Mouse (Mus musculus): Measurements from ENCODE around the gene Epb41l2. TPM values are rescaled to one million over a fixed set of nuclear protein-coding genes. Genes with fewer than 3 reads are reported as not detected.

Gene Epb41l2
- total RNA-seq, 2 experiments from 2014 or later: 61.5 to 66.5 TPM

DNA sequence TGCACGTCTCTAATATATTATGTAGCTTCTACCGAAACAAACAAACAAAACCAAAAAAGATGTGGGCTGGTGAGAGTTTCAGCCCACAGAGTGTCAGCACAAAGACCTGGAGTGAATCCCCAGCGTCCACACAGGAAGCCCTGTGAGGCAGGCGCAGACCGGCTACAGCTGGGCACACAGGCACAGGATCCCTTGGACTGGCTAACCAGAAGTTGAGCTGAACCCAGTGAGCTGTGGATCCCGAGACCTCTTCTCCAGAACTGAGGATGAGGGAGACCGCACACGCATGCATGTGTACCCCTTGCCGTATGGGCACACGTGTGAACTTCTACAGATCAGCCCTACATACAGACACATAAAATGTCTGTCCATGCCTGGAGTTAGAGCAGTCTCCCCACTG is 94.2 kb downstream of the Epb41l2 start:
- intact Hi-C loops (cut with DNase I; ENCODE audit: low total_unique reads): no loop called here
- DNase-seq: no peak

DNA sequence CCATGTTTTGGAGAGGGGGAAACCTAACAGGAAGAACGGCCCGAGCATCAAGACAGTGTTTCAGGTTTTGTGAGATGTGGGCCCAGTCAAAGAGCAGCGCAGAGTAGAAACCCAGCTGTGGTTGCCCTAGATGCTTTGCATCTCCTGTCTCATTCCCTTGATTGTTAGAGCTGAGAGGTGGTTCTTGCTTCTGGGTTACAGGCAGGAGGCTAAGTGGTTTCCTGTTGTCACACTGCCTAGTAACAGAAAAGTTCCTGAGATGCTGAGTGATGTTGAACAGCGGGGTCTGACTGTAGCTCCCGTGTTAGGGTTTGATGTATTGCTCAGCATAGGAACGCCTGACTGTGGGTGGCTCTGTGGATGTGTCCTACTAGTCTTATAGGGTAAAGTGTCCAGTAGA is 97.5 kb downstream of the Epb41l2 start:
- intact Hi-C loops (cut with DNase I; ENCODE audit: low total_unique reads): no loop called here
- no peak for DNase-seq

GRCm38 (mm10) chr10:25457996-25458395 is 98.4 kb downstream of the Epb41l2 start:
- no peak for DNase-seq
- intact Hi-C loops (cut with DNase I; ENCODE audit: low total_unique reads): no loop called here

- intact Hi-C loops (cut with DNase I; ENCODE audit: low total_unique reads): no loop called here
- no peak for DNase-seq
These were observed 102.2 kb downstream of the Epb41l2 start for GRCm38 (mm10) chr10:25461832-25462231.

- intact Hi-C loops (cut with DNase I; ENCODE audit: low total_unique reads): no loop called here
- DNase-seq: no peak
These were observed 103.1 kb downstream of the Epb41l2 start for GRCm38 (mm10) chr10:25462669-25463068.

GRCm38 (mm10) chr10:25466493-25466892 is 106.9 kb downstream of the Epb41l2 start:
- intact Hi-C loops (cut with DNase I; ENCODE audit: low total_unique reads): no loop called here
- no peak for DNase-seq

DNA sequence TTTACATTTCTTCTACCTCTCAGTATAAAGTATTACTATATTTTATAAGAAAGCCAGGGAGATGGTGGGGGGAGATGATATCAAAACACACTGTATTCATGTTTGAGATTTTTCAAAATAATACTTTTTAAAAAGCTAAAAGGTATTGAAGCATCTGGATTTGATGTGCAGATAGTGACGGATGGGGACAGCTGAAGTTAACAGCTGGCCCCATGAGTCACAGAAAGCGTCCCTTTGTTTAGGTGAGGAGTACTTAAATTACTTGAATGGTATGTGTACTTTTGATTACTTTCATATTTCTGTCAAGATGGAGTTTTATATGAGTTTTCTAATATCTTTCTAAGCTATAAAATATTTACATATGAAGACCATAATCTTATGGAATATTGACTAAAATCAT is 112.3 kb downstream of the Epb41l2 start:
- intact Hi-C loops (cut with DNase I; ENCODE audit: low total_unique reads): no loop called here
- DNase-seq: no peak

GRCm38 (mm10) chr10:25479716-25480115 is 120.1 kb downstream of the Epb41l2 start:
- no peak for DNase-seq
- intact Hi-C loops (cut with DNase I; ENCODE audit: low total_unique reads): no loop called here

GRCm38 (mm10) chr10:25482791-25483190 is 123.2 kb downstream of the Epb41l2 start:
- intact Hi-C loops (cut with DNase I; ENCODE audit: low total_unique reads): no loop called here

GRCm38 (mm10) chr10:25488456-25488855 is 128.9 kb downstream of the Epb41l2 start:
- intact Hi-C loops (cut with DNase I; ENCODE audit: low total_unique reads): loop anchor here (5.0 kb wide), 1 partner anchor 221 kb away; no protein-coding TSS in a partner anchor

More at GRCm38 (mm10) chr10:25482791-25483190, 123.2 kb downstream of the Epb41l2 start:
- no peak for DNase-seq

GRCm38 (mm10) chr10:25499323-25500071 is 139.9 kb downstream of the Epb41l2 start:
- DNase-seq: no peak
- intact Hi-C loops (cut with DNase I; ENCODE audit: low total_unique reads): loop anchor here (10.0 kb wide), 1 partner anchor 125 kb away; no protein-coding TSS in a partner anchor

More at GRCm38 (mm10) chr10:25488456-25488855, 128.9 kb downstream of the Epb41l2 start:
- DNase-seq: peak; percentile 61

DNA sequence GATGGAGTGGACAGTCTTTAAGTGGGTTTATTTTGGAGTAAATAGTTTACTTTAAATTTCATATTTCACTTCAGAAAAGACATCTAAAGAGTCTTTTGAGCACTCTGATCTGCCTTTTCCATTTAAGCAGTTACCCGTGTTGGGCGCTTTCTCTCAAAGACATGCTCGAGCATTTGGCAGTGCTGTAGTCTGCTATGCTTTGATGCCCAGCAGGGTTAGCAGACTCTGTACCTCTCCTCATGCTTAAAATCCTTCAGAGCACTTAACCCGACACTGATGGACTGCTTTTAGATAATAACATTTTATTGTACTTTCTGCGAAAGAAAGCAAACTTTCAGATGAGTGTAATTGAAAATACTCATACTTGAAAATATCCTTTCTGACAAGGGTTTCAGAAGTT is 143.7 kb downstream of the Epb41l2 start:
- intact Hi-C loops (cut with DNase I; ENCODE audit: low total_unique reads): no loop called here
- no peak for DNase-seq

DNA sequence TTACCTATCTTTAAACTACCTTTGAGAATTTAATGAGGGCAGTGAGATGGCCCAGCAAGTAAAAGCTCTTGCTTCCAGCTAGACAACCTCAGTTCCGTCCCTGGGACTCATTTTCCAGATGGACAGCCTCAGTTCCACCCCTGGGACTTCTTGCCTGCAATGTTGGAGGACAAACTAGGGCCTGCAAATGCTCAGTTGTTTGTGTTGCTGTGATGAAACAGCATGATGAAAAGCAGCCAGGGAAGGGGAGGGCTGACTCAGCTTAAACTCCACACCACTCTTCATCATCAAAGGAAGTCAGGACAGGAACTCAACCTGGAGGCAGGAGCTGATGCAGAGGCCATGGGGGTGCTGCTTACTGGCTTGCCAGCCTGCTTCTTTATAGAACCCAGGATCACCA is 154.2 kb downstream of the Epb41l2 start:
- DNase-seq: no peak
- intact Hi-C loops (cut with DNase I; ENCODE audit: low total_unique reads): no loop called here

- intact Hi-C loops (cut with DNase I; ENCODE audit: low total_unique reads): no loop called here
- no peak for DNase-seq
These were observed 160.4 kb downstream of the Epb41l2 start for GRCm38 (mm10) chr10:25519954-25520353.

GRCm38 (mm10) chr10:25520428-25520827 is 160.8 kb downstream of the Epb41l2 start:
- intact Hi-C loops (cut with DNase I; ENCODE audit: low total_unique reads): no loop called here

GRCm38 (mm10) chr10:25523727-25524126 is 164.1 kb downstream of the Epb41l2 start:
- intact Hi-C loops (cut with DNase I; ENCODE audit: low total_unique reads): no loop called here

More at GRCm38 (mm10) chr10:25520428-25520827, 160.8 kb downstream of the Epb41l2 start:
- no peak for DNase-seq

GRCm38 (mm10) chr10:25526156-25526555 is 166.6 kb downstream of the Epb41l2 start:
- no peak for DNase-seq
- intact Hi-C loops (cut with DNase I; ENCODE audit: low total_unique reads): no loop called here

More at GRCm38 (mm10) chr10:25523727-25524126, 164.1 kb downstream of the Epb41l2 start:
- DNase-seq: no peak

GRCm38 (mm10) chr10:25526622-25527021 is 167.0 kb downstream of the Epb41l2 start:
- DNase-seq: peak; percentile 26
- intact Hi-C loops (cut with DNase I; ENCODE audit: low total_unique reads): no loop called here

DNA sequence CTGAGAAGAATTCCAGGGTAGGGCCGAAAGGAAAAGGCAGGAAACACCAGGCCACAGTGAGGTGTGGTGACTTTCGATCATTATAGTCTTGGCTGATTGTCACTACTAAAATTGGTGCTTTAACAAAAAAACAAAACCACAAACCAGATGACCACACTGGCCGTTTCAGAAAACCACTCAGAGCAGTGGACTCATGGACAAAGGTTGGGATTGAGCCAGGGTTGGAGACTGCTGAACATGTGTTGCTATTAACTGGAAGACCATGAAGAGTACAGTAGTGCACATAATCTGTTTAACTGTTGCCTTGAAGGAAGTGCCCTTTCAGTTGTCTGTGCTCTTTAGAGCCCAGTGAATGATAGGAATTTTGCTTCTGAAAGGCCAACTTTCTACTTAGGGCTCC is 167.5 kb downstream of the Epb41l2 start:
- DNase-seq: peak; percentile 48
- intact Hi-C loops (cut with DNase I; ENCODE audit: low total_unique reads): no loop called here

- intact Hi-C loops (cut with DNase I; ENCODE audit: low total_unique reads): no loop called here
- DNase-seq: no peak
These were observed 171.7 kb downstream of the Epb41l2 start for GRCm38 (mm10) chr10:25531335-25531734.

DNA sequence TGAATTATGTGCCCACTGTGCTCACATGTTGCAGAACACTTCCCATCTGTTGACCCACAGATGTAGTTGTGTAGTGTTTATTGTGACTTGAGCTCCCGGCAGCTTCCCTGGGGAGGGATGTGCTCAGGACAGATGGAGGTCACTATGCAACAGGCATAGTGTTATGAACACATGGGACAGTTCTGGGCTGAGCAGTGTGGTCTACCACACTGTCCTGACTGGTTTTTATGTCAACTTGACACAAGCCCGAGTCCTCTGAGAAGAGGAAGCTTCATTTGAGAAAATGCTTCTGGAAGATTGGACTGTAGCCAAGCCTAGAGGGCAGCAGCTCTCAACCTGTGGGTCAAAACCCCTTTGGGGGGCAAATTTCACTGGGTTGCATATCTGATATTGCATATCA is 173.5 kb downstream of the Epb41l2 start:
- no peak for DNase-seq
- intact Hi-C loops (cut with DNase I; ENCODE audit: low total_unique reads): no loop called here

All from gastrocnemius, postnatal 14 days (tissue).